Mouse (Mus musculus): ENCODE data around the gene Fbxo36.

Gene Fbxo36

GRCm38 (mm10) chr1:84839309-84840017 is at the start of gene Fbxo36:
TSS of gene Fbxo36 (plus strand) at chr1:84839841.
- peak; percentile 89 for DNase-seq

- DNase-seq: no peak
These were observed 48.2 kb upstream of the Fbxo36 start for GRCm38 (mm10) chr1:84791393-84791792.

GRCm38 (mm10) chr1:84795335-84795734 is 44.3 kb upstream of the Fbxo36 start:
- DNase-seq: no peak

GRCm38 (mm10) chr1:84799166-84799565 is 40.5 kb upstream of the Fbxo36 start:
- DNase-seq: no peak

DNA sequence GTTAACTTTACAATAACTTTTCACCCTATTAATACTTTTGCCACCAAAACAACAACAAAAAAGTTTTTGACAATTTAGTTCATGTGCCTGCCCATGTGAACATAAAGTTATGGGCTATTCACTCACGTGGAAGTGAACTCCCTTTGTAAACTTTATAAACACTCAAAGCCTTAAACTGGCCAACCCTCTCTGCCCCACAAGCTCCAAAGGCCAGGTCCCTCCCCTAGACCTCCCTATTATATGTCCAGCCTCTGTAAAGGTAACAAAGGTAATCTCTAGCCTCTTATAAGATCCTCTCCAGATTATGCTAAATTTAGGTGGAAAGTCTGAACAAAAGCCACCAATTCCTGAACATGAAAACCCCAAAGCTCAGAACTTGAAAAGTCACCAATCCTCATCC is 35.9 kb upstream of the Fbxo36 start:
- DNase-seq: no peak

GRCm38 (mm10) chr1:84817596-84817995 is 22.0 kb upstream of the Fbxo36 start:
- no peak for DNase-seq

DNA sequence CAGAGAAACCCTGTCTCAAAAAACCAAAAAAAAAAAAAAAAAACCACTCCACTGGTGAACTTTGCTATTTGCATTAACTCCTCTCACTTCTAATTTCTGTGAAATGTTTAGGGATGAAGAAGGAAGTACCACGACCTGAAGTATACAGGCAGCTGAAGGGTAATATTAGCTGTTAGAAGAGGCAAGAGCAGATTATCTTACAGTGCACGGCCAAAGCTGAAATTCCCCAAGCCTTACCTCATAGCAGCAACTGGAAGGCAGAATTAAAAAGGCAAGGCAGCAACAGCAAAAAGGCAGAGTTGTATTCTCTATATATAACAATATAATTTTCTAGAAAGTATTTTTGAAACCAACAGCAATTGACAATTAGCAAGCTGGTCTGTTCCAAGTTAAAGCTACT is 14.6 kb upstream of the Fbxo36 start:
- DNase-seq: no peak

DNA sequence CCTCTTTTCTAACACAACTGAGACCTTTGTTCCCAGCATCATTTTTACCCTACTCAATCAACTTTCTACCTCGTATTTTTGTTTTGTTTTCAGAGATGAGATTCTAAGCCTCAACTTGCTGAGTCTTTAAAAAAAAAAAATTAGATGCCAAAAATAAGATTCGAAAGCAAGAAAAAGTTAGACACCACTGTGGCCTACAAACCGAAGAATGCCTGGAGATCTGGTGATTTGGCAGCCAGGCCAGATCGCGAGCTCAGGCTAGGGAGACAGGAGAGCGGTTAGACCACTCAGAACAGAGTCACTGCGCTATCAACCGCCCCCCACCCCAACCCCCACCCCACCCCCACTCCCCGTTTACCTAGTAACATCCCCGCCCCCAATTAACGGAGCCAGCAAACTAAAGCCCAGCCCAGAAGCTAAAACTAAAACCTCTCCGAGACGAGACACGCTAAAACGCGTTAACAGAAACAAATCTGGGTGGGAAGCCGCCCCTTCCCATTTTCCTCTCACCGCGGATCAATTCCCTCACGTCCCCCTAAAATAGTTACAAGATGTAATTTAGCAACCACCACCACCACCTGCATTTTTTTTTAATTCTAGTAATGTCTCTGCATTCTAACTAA is 2.0 kb upstream of the Fbxo36 start:
- peak; percentile 14 for DNase-seq

GRCm38 (mm10) chr1:84838156-84838555 is 1.5 kb upstream of the Fbxo36 start:
- no peak for DNase-seq

GRCm38 (mm10) chr1:84838621-84839151 is 955 bp upstream of the Fbxo36 start:
- DNase-seq: peak; percentile 72

DNA sequence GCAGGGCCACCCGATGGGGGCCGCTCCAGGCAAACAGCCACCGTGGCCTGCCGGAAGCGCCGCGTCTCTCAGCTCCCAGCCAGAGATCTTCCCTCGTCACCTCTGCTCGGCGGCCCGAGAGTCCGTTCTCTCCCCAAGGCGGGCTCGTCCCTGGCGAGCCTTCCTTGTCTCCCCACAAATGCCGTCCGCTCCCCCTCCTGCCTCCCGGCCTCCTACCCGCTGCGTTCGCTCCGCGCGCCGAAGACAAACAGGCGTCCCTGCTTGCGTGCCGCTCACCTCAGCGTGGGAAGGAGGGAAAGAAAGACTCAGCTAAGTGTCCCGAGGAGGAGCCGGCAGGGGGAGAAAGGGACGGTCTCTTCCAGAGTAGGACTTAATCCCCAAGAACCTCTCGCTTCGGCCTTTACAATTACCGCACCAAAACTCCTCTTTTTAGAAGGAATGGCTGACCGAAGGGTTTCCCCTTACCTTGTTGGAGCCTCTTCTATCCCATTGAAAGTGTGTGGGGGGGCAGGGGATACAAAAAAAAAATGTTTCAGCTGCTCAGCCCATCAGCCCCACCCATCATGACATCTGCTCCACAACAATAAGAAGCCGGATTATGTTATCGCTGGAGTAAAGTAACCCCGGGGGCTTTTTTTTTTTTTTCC is 500 bp downstream of the Fbxo36 start, which contains the start of gene Trip12:
Trip12 (minus strand) TSS at position 499 of the 647 bp plus-strand sequence.
- no peak for DNase-seq

DNA sequence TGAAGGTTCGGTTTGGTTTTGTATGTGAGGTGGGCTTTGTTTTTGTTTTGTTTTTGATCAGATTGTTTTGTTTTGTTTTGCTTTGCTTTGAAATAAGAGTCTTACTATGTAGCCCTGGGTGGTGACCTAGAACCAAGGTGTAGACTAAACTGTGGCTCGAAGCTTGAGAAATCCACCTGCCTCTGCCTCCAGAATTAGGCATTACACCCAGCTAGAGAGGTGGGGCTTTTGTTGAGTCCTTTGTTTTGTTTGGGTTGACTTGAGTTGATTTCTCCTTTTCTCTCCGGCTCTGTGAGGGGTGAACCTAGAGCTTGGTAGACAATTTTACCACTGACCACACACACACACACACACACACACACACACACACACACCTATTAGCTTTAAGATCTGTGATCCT is 1.4 kb downstream of the Fbxo36 start:
- no peak for DNase-seq

DNA sequence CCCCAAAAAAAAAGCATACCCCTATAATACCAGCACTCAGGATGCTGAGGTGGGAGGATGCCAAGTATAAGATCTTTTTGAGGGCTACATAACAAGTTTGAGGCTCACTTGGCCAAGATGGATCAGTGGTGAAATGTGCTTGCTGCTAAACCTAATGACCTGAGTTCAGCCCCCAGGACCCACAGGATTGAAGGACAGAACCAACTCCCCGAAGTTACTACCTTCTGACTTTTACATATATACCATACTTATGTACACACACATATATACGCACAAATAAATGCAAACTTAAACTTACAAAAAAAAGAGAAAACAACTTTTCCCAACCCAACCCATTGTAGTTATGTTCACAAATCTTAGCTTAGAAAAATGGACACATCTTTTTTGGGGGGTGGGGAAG is 3.7 kb downstream of the Fbxo36 start:
- DNase-seq: no peak

- no peak for DNase-seq
These were observed 8.1 kb downstream of the Fbxo36 start for GRCm38 (mm10) chr1:84847698-84848097.

DNA sequence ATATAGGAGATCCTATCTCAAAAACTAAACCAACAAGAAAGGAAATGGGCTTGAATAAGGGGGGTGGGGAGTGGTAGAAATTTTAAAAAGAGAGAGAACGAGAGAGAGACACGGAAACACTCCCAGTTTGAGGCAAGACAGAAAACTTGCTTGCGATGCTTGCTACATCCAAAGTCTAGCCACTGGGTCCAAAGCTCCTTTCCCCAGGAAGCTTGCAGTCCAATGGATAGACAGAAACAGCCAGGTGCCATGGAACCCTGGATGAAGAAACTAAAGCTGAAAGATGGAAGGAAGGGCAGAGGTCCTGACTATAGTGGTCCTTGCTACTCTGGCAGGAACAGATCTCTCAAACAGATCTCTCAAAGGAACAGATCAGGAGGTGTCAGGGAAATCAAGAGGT is 8.7 kb downstream of the Fbxo36 start:
- no peak for DNase-seq

DNA sequence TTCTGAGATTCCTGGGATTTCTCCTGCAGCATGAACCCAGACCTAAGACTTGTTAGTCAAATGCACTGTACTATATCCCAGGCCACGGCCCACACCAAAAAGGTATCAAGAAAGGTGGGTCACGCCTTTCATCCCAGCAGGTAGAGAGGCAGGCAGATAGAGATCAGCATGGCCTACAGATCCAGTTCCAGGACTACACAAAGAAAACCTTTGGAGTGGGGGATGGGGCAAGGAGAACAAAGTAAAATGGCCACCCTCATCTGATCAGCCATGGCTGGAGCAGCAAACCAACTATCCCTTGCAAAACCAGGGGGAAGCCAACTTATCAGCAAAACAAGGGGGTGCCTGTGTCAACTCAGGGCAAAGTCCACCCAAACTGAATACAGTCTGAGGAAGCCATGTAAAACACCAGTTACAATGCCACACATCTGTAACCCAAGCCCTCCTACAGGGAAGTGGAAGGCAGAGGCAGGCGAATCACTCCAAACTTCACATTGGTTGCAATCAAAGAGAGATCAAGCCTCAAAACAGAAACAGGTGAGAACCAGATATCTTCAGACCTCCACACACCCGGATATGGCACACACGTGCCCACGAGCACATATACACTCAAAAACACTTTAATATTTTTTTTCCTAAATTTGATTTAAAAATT is 9.3 kb downstream of the Fbxo36 start:
- no peak for DNase-seq

DNA sequence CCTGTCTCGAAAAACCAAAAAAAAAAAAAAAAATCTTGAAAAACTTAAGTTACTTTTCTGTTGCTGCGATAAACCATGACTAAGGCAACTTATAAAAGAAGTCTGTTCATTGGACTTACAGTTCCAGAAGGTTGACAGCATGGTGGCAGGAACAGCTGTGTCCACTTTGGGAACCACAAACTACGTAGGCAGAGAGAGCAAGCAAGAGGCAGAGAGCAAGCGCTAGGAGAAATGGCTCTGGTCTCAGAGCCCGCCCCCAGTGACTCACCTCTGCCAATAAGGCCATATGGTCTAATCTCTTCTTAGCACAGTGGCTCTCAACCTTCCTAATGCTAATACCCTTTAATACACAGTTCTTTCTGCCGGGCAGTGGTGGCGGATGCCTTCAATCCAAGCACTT is 10.2 kb downstream of the Fbxo36 start:
- no peak for DNase-seq

DNA sequence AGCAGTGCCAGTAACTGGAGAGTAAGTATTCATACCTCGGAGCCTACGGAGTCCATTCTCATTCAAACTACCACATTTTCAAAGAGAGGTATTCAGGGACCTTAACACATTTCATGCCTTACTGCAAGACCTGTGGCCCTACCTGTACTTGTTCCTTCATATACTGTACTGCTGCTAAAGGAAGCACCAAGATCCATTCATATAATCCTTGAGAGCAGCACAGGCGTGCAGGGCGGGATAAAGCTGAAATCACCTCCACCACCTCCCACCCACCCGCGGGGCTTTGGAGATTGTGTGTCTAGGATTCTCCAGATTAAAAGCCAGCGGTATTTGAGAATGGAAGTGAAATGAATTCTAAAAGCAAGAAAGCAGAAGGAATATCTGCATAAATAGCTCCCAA is 10.8 kb downstream of the Fbxo36 start:
- no peak for DNase-seq

GRCm38 (mm10) chr1:84851512-84852235 is 12.0 kb downstream of the Fbxo36 start:
- DNase-seq: no peak

- DNase-seq: no peak
These were observed 14.1 kb downstream of the Fbxo36 start for GRCm38 (mm10) chr1:84853721-84854120.

- DNase-seq: no peak
These were observed 15.3 kb downstream of the Fbxo36 start for GRCm38 (mm10) chr1:84854966-84855365.

DNA sequence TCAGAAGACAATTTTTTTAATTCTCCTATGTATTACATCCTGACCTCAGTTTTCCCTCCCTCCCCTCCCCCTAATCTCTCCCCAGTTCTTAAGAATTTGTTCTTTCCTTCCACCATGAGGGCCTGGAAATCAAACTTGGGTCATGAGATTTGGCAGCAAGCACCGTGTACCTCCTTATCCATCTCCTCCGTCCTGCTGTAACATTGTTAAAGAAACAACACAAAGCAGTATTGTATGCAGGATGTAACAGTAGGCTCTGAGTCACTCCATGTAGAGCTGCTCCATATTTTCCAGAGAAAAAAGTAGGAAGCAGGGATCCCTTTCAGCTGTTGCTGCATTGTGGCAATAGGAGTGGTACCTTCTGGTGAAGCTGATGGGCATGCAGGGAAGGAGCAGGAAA is 16.1 kb downstream of the Fbxo36 start:
- no peak for DNase-seq

DNA sequence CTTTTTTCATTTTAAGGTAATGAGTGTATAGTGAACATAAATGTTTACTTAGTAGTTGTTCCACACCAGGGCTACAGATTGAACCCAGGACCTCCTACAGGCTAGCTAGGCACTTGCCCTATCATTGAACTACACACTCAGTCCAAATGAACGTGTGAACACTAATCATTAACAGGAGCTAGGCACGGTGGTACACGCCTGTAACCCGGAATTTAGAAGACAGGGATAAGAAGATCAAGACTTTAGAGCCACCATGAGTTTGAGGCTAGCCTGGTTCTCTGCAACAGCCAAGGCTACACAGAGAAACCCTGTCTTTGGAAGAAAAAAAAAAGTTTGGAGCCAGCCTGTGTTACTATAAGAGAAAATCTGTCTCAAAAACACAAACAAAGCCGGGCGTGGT is 20.0 kb downstream of the Fbxo36 start:
- DNase-seq: no peak

All from cerebellum, adult 11-12 months (tissue).